Mouse (Mus musculus): ENCODE data around the gene Cyp2a5. TPM values are rescaled to one million over a fixed set of nuclear protein-coding genes. Genes with fewer than 3 reads are reported as not detected.
"Not testable (repeated sequence)": the region's sequence is repeated elsewhere in the genome, so short reads cannot be mapped to it uniquely, and the experiment has no call there.

The Cyp2a5 gene
- polyA plus RNA-seq (2015; fragmentation: Nextera tagmentation; extraction: Ambion mirVana): not detected in 2 replicates

DNA sequence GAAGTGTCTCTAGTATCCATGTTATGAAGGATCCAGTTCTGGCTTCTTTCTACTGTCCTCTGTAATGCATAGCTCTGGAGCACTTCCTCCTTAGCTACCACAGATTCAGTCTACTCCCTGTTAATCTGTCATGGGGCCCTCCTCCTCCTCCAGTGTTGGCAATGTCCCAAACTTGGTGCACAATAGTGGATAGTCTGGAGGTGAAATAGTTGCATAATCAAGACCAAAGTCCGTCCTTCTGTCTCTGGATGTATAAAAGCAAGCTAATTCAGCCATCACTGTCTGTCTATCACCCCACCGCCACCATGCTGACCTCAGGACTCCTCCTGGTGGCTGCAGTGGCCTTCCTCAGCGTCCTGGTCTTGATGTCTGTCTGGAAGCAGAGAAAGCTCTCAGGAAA lies at the start of gene Cyp2a5:
TSS of gene Cyp2a5 (plus strand) at position 247 of the 400 bp plus-strand sequence.
- not testable (repeated sequence) for H3K27ac ChIP-seq; H3K9me3 ChIP-seq; H3K27me3 ChIP-seq; H3K4me1 ChIP-seq; H3K4me2 ChIP-seq (replicated peaks); H3K9ac ChIP-seq; ATAC-seq (ENCODE audit: low FRiP score, low read depth); H3K36me3 ChIP-seq; H3K4me3 ChIP-seq
- 80% methylated on average over 3 of the region's 3 CpGs for WGBS

GRCm38 (mm10) chr7:26786013-26786412 lies 49.1 kb upstream of the Cyp2a5 start:
- WGBS: 39% methylated on average over 1 of the region's 1 CpGs
- not testable (repeated sequence) for H3K9me3 ChIP-seq; ATAC-seq (ENCODE audit: low FRiP score, low read depth); H3K9ac ChIP-seq; H3K4me1 ChIP-seq; H3K36me3 ChIP-seq; H3K4me2 ChIP-seq (replicated peaks); H3K27me3 ChIP-seq; H3K4me3 ChIP-seq; H3K27ac ChIP-seq

GRCm38 (mm10) chr7:26789984-26790383 lies 45.1 kb upstream of the Cyp2a5 start:
- H3K9me3 ChIP-seq: peaks cover 7% of the 10 kb centered on the region
- H3K4me1 ChIP-seq: no peaks in the 10 kb centered on the region
- no peak overlapping the region for H3K27ac ChIP-seq
- no peak overlapping the region for H3K4me2 ChIP-seq (replicated peaks)
- H3K27me3 ChIP-seq: no peaks in the 10 kb centered on the region
- no peaks in the 10 kb centered on the region for H3K36me3 ChIP-seq
- no peak for ATAC-seq (ENCODE audit: low FRiP score, low read depth)
- no peak overlapping the region for H3K4me3 ChIP-seq
- WGBS: 74% methylated on average over 6 of the region's 6 CpGs
- H3K9ac ChIP-seq: no peak overlapping the region

- 0 out of 2 replicates have a peak, but pooled peaks cover 3% of the 10 kb centered on the region for H3K9me3 ChIP-seq
- no peak for ATAC-seq (ENCODE audit: low FRiP score, low read depth)
- H3K27ac ChIP-seq: no peak overlapping the region
- H3K4me2 ChIP-seq (replicated peaks): no peak overlapping the region
- no peak overlapping the region for H3K4me3 ChIP-seq
- H3K4me1 ChIP-seq: no peaks in the 10 kb centered on the region
- H3K27me3 ChIP-seq: no peaks in the 10 kb centered on the region
- no peak overlapping the region for H3K9ac ChIP-seq
- no peaks in the 10 kb centered on the region for H3K36me3 ChIP-seq
Measured at GRCm38 (mm10) chr7:26800104-26800503, 35.0 kb upstream of the Cyp2a5 start.

DNA sequence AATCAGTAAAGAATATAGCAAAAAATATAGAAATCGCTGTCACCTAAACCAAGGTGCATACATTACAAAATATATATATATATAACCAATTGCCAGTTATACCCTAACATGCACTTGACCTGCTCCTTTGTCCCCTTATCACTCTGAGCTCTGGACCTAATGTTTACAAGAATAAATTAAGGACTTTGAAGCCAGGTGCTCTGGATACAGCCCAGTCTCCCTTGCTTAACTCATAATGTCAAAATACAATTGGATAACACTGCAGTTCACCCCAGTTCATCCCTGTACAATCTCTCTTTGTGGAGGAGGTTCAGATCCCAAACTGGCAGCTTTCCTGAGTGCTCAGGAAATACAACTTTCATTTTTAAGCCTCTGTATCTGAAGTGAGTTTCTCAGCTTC lies 34.1 kb upstream of the Cyp2a5 start:
- Histone ChIP-seq H3K27ac (no peak overlapping the region), H3K27me3 (no peaks in the 10 kb centered on the region), H3K9me3 (0 out of 2 replicates have a peak, but pooled peaks cover 3% of the 10 kb centered on the region), H3K4me3 (no peak overlapping the region), H3K36me3 (no peaks in the 10 kb centered on the region), H3K4me1 (no peaks in the 10 kb centered on the region), H3K9ac (no peak overlapping the region), H3K4me2 (replicated peaks) (no peak overlapping the region)
- 97% methylated on average over 1 of the region's 1 CpGs for WGBS
- no peak for ATAC-seq (ENCODE audit: low FRiP score, low read depth)

DNA sequence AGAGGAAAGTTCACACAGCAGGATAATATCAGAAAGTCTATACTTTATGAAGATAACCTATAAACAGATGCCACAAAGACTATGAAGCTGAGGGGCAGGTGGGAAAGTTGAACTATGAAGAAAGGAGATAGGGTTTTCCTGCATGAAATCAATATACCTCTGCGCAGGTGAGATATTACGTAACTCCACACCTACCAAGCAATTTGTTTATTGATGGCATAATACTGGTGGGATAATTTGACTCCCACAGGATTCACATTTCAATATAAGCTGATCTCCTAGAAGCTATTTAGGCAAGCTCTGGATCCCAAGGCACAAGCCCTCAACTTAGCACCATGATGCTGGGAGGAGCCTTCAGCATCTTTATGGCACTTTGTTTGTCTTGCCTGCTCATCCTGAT lies 26.5 kb upstream of the Cyp2a5 start, which contains the start of gene Cyp2g1:
TSS of gene Cyp2g1 (plus strand) at position 301 of the 400 bp plus-strand sequence.
- 94% methylated on average over 2 of the region's 2 CpGs for WGBS

DNA sequence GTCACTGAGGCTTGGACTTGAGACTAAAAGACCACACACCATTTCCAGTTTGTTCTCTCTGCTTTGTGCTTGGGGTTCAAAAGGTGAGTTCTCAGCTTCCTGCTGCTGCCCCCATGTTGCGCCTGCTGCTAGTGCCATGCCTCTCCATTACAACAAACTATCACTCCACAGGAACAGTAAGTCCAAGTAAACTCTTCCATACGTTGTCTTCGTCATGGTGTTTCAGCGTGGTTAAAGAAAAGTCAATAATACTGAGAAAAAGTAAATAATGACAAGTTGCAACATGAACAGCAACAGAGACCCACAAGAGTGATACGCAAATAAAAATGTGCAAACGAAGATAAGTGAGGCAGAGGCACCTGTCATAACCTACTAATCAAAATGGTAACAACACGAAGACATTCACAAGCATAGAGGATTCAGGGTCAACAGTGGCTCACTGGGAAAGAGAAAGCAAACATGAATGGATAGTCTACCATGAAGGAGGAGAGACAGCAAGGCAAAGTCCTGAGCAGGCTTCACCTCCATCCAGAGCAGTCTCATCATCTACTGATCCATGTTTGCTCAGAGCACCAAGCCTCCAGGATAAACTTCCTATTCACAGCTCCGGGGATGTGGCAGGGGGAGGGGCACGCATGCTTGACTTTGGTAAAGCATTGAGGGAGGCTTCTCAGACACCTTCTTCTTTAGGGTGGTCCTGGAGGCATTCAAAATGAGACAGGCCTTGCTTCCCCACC lies 3.4 kb upstream of the Cyp2a5 start:
- H3K9me3 ChIP-seq; H3K27ac ChIP-seq; H3K4me2 ChIP-seq (replicated peaks); H3K27me3 ChIP-seq; ATAC-seq (ENCODE audit: low FRiP score, low read depth); H3K4me1 ChIP-seq; H3K4me3 ChIP-seq; H3K9ac ChIP-seq; H3K36me3 ChIP-seq: not testable (repeated sequence)
- 79% methylated on average over 9 of the region's 9 CpGs for WGBS

More for the DNA sequence above, 26.5 kb upstream of the Cyp2a5 start, which contains the start of gene Cyp2g1:
- H3K9ac ChIP-seq: no peak within 1 kb of the TSS
- H3K27ac ChIP-seq: no peak within 1 kb of the TSS
- no peaks in the 10 kb centered on the region for H3K9me3 ChIP-seq
- no peaks in the 10 kb centered on the region for H3K36me3 ChIP-seq
- ATAC-seq (ENCODE audit: low FRiP score, low read depth): no peak
- no peak within 1 kb of the TSS for H3K4me3 ChIP-seq
- H3K4me1 ChIP-seq: no peaks in the 10 kb centered on the region
- H3K27me3 ChIP-seq: no peaks in the 10 kb centered on the region
- H3K4me2 ChIP-seq (replicated peaks): no peak within 1 kb of the TSS

DNA sequence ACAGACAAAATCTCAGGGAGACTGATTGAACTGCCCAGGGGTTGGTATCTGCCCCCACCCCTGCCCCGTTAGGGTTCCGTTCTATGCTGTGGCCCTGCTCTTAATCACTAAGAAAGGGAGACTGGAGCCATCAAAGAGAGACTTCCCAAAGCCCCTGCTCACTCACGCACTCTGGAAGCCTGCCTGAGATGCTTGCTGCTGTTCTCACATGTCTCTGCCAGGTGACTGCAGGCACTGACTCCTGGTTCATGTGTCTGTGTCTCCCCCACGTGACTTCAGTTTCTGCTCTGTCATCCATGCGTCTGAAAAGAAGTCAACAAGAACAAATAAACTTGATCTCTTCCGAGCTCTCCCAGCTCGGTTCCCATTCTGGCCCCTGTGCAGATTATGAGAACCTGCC lies 2.4 kb upstream of the Cyp2a5 start:
- H3K4me2 ChIP-seq (replicated peaks); H3K4me3 ChIP-seq; H3K9me3 ChIP-seq; H3K27ac ChIP-seq; H3K36me3 ChIP-seq; H3K4me1 ChIP-seq; H3K27me3 ChIP-seq; ATAC-seq (ENCODE audit: low FRiP score, low read depth); H3K9ac ChIP-seq: not testable (repeated sequence)
- WGBS: 75% methylated on average over 7 of the region's 7 CpGs

DNA sequence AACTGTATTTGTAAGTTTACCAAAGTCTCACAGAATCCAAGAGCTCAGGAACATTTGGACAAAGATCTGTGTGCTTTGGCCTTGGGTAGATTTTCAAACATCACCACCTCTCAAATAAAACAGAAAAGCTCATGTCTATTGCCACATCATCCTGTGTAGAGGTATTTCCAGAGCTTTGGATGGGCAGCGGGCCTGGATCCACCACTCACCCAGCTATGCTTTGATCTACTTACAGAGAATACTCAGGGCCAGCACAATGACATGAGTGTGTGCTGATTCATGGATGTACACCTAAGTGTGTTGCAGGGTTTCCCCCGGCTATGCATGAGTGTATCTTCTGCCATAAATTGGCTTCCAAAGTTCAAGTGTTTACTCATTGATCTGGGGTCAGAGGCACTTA lies 8.3 kb downstream of the Cyp2a5 start:
- H3K4me1 ChIP-seq; H3K9me3 ChIP-seq; ATAC-seq (ENCODE audit: low FRiP score, low read depth); H3K4me2 ChIP-seq (replicated peaks); H3K4me3 ChIP-seq; H3K9ac ChIP-seq; H3K27me3 ChIP-seq; H3K27ac ChIP-seq; H3K36me3 ChIP-seq: not testable (repeated sequence)
- WGBS: 75% methylated on average over 2 of the region's 2 CpGs

DNA sequence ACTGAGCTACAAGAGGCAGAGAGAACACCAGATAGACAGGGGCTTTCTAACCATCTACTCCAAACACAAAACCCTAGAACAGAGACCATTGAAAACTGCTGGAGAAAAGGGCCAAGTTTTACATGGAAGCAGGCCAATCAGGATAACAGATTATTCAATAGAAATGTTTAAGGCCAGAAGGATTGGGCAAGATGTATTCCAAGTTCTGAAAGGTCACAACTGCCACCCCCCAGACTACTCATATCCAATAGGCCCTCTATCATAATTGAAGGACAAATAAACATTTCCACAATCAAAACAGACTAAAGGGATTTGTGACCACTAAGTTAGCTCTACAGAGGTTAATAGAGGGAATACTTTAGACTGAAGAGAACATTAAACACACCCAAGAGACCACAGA lies 15.0 kb downstream of the Cyp2a5 start:
- not testable (repeated sequence) for H3K27me3 ChIP-seq; H3K27ac ChIP-seq; ATAC-seq (ENCODE audit: low FRiP score, low read depth); H3K4me1 ChIP-seq; H3K4me2 ChIP-seq (replicated peaks); H3K36me3 ChIP-seq; H3K9ac ChIP-seq; H3K9me3 ChIP-seq; H3K4me3 ChIP-seq

GRCm38 (mm10) chr7:26878581-26878980 lies 43.5 kb downstream of the Cyp2a5 start:
- H3K9ac ChIP-seq; H3K27ac ChIP-seq; H3K9me3 ChIP-seq; H3K4me2 ChIP-seq (replicated peaks); H3K4me3 ChIP-seq; ATAC-seq (ENCODE audit: low FRiP score, low read depth); H3K27me3 ChIP-seq; H3K36me3 ChIP-seq; H3K4me1 ChIP-seq: not testable (repeated sequence)

GRCm38 (mm10) chr7:26880600-26880999 lies 45.5 kb downstream of the Cyp2a5 start:
- H3K4me2 ChIP-seq (replicated peaks); H3K27ac ChIP-seq; H3K36me3 ChIP-seq; H3K27me3 ChIP-seq; ATAC-seq (ENCODE audit: low FRiP score, low read depth); H3K4me1 ChIP-seq; H3K9ac ChIP-seq; H3K9me3 ChIP-seq; H3K4me3 ChIP-seq: not testable (repeated sequence)
- WGBS: 83% methylated on average over 3 of the region's 3 CpGs
